Mouse (Mus musculus): ENCODE results near the gene Gm16503. TPM values are rescaled to one million over a fixed set of nuclear protein-coding genes. Genes with fewer than 3 reads are reported as not detected.
"Not testable (repeated sequence)": the region's sequence is repeated elsewhere in the genome, so short reads cannot be mapped to it uniquely, and the experiment has no call there.

Gene Gm16503
- polyA plus RNA-seq, 1 experiment: not detected

DNA sequence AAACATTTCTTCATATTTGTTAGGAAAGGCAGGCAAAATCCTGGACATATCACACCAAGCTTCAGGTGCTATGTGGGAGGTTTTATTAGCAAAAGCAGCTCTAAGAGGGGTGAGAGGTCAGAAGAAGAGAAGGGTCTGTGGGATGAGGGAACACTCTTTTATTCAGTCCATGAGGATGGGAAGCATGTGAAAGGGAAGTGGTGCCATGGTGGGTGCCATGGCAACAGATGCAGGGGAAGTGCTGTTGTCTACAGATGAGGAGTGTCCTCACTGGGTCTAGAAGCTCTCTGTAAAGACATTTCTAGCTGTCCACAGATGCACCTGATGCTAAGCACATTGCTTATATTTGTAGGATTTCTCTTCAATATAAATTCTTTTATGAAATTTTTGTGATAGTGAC, 1.1 kb downstream of the Gm16503 start:
- TF ChIP-seq CTCF (IDR thresholded peaks at IDR 0.05; ENCODE audit: insufficient read depth, low read depth, low read length) (no peak), POLR2A (IDR thresholded peaks at IDR 0.05; ENCODE audit: insufficient read depth, low read depth, low read length) (no peak)
- H3K27ac ChIP-seq (ENCODE audit: insufficient read depth, low read depth, low read length): no peak overlapping the region
- no peak overlapping the region for H3K4me3 ChIP-seq (ENCODE audit: insufficient read depth, low read depth, low read length)
- no peaks in the 10 kb centered on the region for H3K4me1 ChIP-seq (ENCODE audit: control insufficient read depth, insufficient read depth, low read length)

DNA sequence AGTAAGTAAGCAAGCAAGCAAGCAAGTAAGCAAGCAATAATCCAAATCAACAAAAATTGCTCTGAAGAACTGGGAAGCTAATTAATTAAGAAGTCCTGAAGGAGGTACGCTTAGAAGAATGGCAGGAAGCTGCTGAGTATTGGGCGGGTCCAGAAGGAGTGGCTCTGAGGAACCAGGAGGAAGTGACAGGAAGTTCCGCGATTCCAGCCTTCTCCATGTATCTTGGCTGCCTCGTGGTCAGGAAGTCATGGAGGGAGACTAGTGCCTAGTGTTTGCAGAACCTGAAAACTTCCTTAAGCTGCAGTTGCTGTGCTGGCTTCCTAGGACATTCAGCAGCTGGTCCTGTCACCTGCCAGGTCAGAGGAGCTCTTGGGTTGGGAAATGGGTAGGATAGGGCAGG, 13.1 kb downstream of the Gm16503 start, which contains the start of gene Zfp985:
Gene Zfp985, plus strand, starts transcription at position 207 of the 400 bp plus-strand sequence.
- H3K27ac ChIP-seq (ENCODE audit: insufficient read depth, low read depth, low read length); H3K4me1 ChIP-seq (ENCODE audit: control insufficient read depth, insufficient read depth, low read length); H3K4me3 ChIP-seq (ENCODE audit: insufficient read depth, low read depth, low read length): not testable (repeated sequence)
- 76% methylated on average over 5 of the region's 5 CpGs for WGBS

DNA sequence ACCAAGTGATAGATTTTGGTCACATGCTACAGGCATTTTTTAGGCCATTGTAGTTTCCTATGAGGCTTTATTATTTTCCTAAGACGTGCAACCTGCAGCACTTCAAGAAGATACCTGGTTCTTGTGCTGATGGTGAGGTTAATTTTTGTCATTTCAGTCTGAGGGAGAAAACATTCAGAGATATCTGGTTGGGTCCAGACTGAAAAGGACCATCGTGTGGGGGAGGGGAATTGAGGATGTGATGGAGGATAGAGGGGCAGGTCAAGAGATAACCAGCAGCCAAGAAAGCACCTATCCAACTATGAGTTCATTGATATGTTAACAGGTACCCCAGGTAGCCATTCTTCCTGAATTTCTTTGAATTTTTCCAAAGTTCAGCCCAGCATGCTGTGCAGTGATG, 14.3 kb downstream of the Gm16503 start:
- H3K4me1 ChIP-seq (ENCODE audit: control insufficient read depth, insufficient read depth, low read length); H3K27ac ChIP-seq (ENCODE audit: insufficient read depth, low read depth, low read length); H3K4me3 ChIP-seq (ENCODE audit: insufficient read depth, low read depth, low read length): not testable (repeated sequence)
- WGBS: 72% methylated on average over 2 of the region's 2 CpGs

DNA sequence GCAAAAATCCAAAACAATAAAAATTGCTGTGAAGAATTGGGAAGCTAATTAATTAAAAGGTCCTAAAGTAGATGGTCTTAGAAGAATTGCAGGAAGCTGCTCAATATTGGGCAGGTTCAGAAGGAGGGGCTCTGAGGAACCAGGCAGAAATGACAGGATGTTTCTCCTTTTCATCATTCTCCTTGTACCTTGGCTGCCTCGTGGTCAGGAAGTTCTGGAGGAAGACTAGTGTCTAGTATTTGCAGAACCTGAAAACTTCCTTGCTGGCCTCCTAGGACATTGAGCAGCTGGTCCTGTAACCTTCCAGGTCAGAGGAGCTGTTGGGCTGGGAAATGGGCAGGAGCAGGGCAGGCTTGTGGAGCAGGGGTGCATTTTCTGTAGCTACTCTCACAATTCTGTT, 16.9 kb downstream of the Gm16503 start:
- H3K4me3 ChIP-seq (ENCODE audit: insufficient read depth, low read depth, low read length); H3K27ac ChIP-seq (ENCODE audit: insufficient read depth, low read depth, low read length); H3K4me1 ChIP-seq (ENCODE audit: control insufficient read depth, insufficient read depth, low read length): not testable (repeated sequence)
- 43% methylated on average over 1 of the region's 1 CpGs for WGBS

DNA sequence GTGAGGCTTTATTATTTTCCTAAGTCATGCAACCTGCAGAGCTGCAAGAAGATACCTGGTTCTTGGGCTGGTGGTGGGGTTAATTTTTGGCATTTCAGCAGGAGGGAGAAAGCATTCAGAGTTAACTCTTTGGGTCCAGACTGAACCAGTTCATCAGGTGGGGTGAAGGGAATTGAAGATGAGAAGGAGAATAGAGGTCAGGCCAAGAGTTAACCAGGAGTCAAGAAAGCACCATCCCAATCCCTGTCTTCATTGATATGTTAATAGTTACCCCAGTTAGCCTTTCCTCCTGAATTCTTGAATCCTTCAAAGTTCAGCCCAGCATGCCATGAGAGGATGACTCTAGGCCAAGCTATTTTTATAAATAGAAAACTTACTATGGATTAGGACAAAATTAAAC, 18.0 kb downstream of the Gm16503 start:
- H3K4me3 ChIP-seq (ENCODE audit: insufficient read depth, low read depth, low read length); H3K4me1 ChIP-seq (ENCODE audit: control insufficient read depth, insufficient read depth, low read length); H3K27ac ChIP-seq (ENCODE audit: insufficient read depth, low read depth, low read length): not testable (repeated sequence)

DNA sequence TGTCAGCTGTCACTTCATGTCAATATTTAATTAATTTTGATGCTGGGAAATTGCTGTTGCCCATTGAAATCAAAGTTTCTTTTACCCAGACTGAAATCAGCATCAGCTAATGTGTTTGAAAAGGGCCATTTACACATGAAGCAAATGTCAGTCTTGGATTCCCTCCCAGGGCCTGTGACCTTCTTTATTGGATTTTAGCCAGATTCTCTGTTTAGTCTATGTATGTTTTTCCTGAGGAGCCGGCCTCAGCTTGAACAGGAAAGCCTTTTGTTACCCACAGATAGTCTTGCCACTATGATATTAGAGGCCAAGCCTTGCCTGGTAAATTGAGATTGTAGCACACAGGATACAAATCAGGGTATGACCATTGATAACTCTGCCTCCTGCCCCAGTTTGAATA, 19.1 kb downstream of the Gm16503 start:
- not testable (repeated sequence) for H3K4me3 ChIP-seq (ENCODE audit: insufficient read depth, low read depth, low read length); H3K4me1 ChIP-seq (ENCODE audit: control insufficient read depth, insufficient read depth, low read length); H3K27ac ChIP-seq (ENCODE audit: insufficient read depth, low read depth, low read length)
- 48% methylated on average over 1 of the region's 1 CpGs for WGBS

DNA sequence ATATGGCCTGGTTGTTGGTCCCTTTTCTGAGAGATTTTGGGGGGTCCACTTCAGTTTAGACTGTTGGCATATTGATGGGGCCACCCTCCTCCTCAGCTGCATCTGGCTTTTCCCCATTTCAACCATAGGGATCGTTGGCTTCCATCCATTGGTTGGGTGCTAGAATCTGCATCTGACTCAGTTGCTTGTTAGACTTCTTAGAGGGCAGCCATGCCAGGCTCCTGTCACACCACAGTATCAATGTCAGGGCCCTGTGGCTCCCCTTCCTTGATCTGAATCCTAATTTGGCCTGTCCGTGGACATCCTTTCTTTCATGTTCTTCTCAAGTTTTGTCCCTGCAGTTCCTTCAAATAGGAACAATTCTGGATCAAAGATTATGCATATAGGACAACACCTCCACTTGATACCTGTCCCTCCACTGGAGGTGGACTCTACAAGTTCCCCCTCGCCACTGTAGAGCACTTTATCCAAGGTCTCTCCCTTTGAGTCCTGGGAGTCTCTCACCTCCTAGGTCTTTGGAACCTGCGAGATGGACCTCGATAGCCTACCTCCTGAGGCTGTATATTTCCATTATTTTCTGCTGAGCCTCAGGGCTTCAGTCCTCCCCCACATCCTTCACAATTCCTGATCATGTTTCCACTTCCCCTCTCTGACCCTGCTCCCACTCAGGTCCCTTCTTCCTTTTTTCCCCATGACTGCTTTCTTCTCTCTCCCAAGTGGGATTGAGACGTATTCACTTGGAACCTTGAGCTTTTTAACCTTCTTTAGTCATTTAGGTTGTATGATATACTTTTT, 25.6 kb downstream of the Gm16503 start:
- no peak overlapping the region for H3K27ac ChIP-seq (ENCODE audit: insufficient read depth, low read depth, low read length)
- TF ChIP-seq POLR2A (IDR thresholded peaks at IDR 0.05; ENCODE audit: insufficient read depth, low read depth, low read length) (no peak), CTCF (IDR thresholded peaks at IDR 0.05; ENCODE audit: insufficient read depth, low read depth, low read length) (no peak)
- WGBS: 68% methylated on average over 6 of the region's 6 CpGs
- H3K4me3 ChIP-seq (ENCODE audit: insufficient read depth, low read depth, low read length): no peak overlapping the region
- no peaks in the 10 kb centered on the region for H3K4me1 ChIP-seq (ENCODE audit: control insufficient read depth, insufficient read depth, low read length)

DNA sequence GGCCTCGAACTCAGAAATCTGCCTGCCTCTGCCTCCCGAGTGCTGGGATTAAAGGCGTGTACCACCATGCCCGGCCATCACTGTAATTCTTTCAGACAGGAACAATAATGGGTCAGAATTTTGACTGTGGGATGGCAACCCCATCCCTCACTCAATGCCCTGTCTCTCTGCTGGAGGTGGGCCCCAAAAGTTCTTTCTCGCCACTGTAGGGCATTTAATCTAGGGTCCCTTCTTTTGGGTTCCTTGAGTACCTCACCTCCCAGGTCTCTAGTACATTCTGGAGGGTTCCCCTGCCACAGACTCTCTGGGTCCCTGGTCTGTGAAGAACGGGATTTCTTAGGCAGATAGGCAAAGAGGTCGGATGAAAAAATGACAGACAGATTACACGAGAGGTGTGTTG, 31.1 kb downstream of the Gm16503 start:
- 88% methylated on average over 8 of the region's 8 CpGs for WGBS
- H3K27ac ChIP-seq (ENCODE audit: insufficient read depth, low read depth, low read length); H3K4me3 ChIP-seq (ENCODE audit: insufficient read depth, low read depth, low read length); H3K4me1 ChIP-seq (ENCODE audit: control insufficient read depth, insufficient read depth, low read length): not testable (repeated sequence)

DNA sequence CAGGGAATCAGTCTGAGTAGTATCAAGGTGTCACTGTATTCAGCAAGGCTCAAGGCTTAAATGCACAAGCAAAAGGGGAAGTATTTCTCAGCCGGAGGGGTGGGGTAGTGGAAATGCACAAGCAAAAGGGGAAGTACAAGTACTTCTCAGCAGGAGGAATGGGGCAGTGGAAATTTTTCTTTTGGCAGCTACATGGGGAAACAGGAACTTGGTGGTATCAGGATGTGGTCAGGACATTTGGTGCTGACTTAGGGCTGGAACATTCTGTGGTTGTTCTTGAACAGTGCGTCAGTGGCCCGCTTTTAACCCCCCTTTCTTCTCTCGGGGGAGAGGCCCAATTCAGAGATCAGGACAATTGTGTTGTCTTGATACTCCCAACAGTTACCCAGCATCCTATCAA, 39.4 kb downstream of the Gm16503 start:
- not testable (repeated sequence) for H3K27ac ChIP-seq (ENCODE audit: insufficient read depth, low read depth, low read length); H3K4me3 ChIP-seq (ENCODE audit: insufficient read depth, low read depth, low read length); H3K4me1 ChIP-seq (ENCODE audit: control insufficient read depth, insufficient read depth, low read length)
- 92% methylated on average over 4 of the region's 4 CpGs for WGBS

DNA sequence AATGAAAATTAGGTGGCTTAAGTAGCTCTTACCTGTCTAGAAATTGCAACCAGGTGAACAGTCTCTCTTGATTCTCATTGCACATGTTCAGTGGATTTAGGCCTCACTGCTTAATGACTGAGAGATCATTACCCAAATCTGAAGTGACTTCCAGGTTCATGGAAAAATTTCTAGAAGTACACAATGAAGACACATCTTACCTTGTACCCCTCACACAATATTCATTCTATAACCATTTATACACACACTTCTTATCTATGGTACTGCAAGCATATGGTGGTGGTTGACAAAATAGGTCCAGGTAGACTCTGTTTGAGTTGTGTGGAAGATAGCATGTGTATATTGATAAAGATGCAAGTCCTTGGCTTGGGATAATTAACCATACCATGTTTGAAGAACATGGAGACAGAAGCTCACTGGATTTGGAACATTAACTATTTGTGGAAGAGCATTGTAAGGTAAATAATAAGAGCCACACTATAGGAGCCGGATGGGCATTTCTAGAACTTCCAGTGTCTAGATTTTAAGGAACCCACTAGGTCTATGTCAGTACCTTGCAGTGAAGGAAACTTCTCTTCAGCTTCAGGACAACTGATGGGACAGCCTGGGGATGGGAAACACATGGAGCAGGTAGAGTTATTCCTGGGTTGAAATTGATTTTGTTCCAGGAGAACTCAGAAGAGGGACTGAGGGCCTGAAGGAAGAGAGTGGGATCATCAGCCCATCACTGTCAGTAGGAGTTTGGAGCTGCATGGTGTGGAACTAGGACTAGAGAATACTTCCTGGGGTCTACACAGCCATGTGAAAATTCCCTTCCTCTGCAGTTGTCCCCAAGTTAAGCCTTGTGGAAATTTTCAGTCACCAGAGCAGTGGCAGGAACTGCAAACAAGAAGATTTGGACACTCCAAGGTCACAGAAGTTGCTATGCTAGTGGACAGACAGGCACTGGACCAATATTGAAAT, 46.8 kb downstream of the Gm16503 start:
- 47% methylated on average over 1 of the region's 1 CpGs for WGBS
- H3K27ac ChIP-seq (ENCODE audit: insufficient read depth, low read depth, low read length): no peak overlapping the region
- H3K4me1 ChIP-seq (ENCODE audit: control insufficient read depth, insufficient read depth, low read length): no peaks in the 10 kb centered on the region
- H3K4me3 ChIP-seq (ENCODE audit: insufficient read depth, low read depth, low read length): no peak overlapping the region
- TF ChIP-seq CTCF (IDR thresholded peaks at IDR 0.05; ENCODE audit: insufficient read depth, low read depth, low read length) (no peak), POLR2A (IDR thresholded peaks at IDR 0.05; ENCODE audit: insufficient read depth, low read depth, low read length) (no peak)

Other genes with a start within 250 kb of the Gm16503 start
- not detected in 2 replicates for gene Zfp988, start 234.5 kb upstream of the Gm16503 start, polyA plus RNA-seq (2012; ENCODE audit: insufficient read depth, insufficient read length, low replicate concordance, missing spikeins)
- not detected in 2 replicates for gene Zfp978, start 178.9 kb upstream of the Gm16503 start, polyA plus RNA-seq (2012; ENCODE audit: insufficient read depth, insufficient read length, low replicate concordance, missing spikeins)
- gene Zfp982, start 47.8 kb upstream of the Gm16503 start, polyA plus RNA-seq (2012; ENCODE audit: insufficient read depth, insufficient read length, low replicate concordance, missing spikeins): not detected in 2 replicates
- gene Zfp985, start 13.1 kb downstream of the Gm16503 start, polyA plus RNA-seq (2012; ENCODE audit: insufficient read depth, insufficient read length, low replicate concordance, missing spikeins): not detected in 2 replicates
- gene Zfp979, start 102.3 kb downstream of the Gm16503 start, polyA plus RNA-seq (2012; ENCODE audit: insufficient read depth, insufficient read length, low replicate concordance, missing spikeins): not detected in 2 replicates
- not detected in 2 replicates for gene Zfp534, start 162.3 kb downstream of the Gm16503 start, polyA plus RNA-seq (2012; ENCODE audit: insufficient read depth, insufficient read length, low replicate concordance, missing spikeins)

All from olfactory bulb, adult 2 months (tissue).